Mouse (Mus musculus) right cerebral cortex, postnatal 4 days (tissue): ENCODE measurements around the gene Plekha6.
A peak's percentile ranks its signal among the peaks of the same experiment; 100 is the strongest.

Source experiments
- DNase-seq: peaks from one replicate; pipeline ENCODE4 v3.0.0-alpha.2; 2022

Plekha6 gene

GRCm38 (mm10) chr1:133163820-133164431, at the start of gene Plekha6:
Gene Plekha6 (plus strand): TSS chr1:133164210.
- peak; percentile 25 for DNase-seq

GRCm38 (mm10) chr1:133116108-133116507, 47.9 kb upstream of the Plekha6 start:
- no peak for DNase-seq

GRCm38 (mm10) chr1:133118127-133118526, 45.9 kb upstream of the Plekha6 start:
- DNase-seq: no peak

- DNase-seq: no peak
These were observed 45.2 kb upstream of the Plekha6 start for GRCm38 (mm10) chr1:133118844-133119243.

GRCm38 (mm10) chr1:133119931-133120712, 43.9 kb upstream of the Plekha6 start:
- DNase-seq: no peak

GRCm38 (mm10) chr1:133121246-133121645, 42.8 kb upstream of the Plekha6 start:
- DNase-seq: no peak

GRCm38 (mm10) chr1:133124137-133124536, 39.9 kb upstream of the Plekha6 start:
- no peak for DNase-seq

GRCm38 (mm10) chr1:133125640-133126364, 38.2 kb upstream of the Plekha6 start:
- DNase-seq: no peak

GRCm38 (mm10) chr1:133126365-133126740, 37.7 kb upstream of the Plekha6 start:
- DNase-seq: no peak

GRCm38 (mm10) chr1:133127328-133127727, 36.7 kb upstream of the Plekha6 start:
- no peak for DNase-seq

GRCm38 (mm10) chr1:133129471-133130221, 34.4 kb upstream of the Plekha6 start:
- DNase-seq: no peak

- DNase-seq: peak; percentile 94
These were observed 33.1 kb upstream of the Plekha6 start, which contains the start of gene Ppp1r15b for GRCm38 (mm10) chr1:133130638-133131560. Gene Ppp1r15b (plus strand): TSS chr1:133131143.

- DNase-seq: no peak
These were observed 32.5 kb upstream of the Plekha6 start for GRCm38 (mm10) chr1:133131561-133131905.

- DNase-seq: no peak
These were observed 32.1 kb upstream of the Plekha6 start for GRCm38 (mm10) chr1:133131936-133132335.

- DNase-seq: no peak
These were observed 31.4 kb upstream of the Plekha6 start for GRCm38 (mm10) chr1:133132388-133133326.

GRCm38 (mm10) chr1:133133425-133133824, 30.6 kb upstream of the Plekha6 start:
- DNase-seq: no peak

GRCm38 (mm10) chr1:133134071-133134470, 29.9 kb upstream of the Plekha6 start:
- DNase-seq: no peak

GRCm38 (mm10) chr1:133134881-133135280, 29.1 kb upstream of the Plekha6 start:
- no peak for DNase-seq

GRCm38 (mm10) chr1:133135808-133136207, 28.2 kb upstream of the Plekha6 start:
- no peak for DNase-seq

GRCm38 (mm10) chr1:133138401-133138800, 25.6 kb upstream of the Plekha6 start:
- DNase-seq: no peak
